Mouse (Mus musculus) spleen, embryonic (tissue): ENCODE measurements around the gene Gucy1a1.
"Not testable (repeated sequence)": the region's sequence is repeated elsewhere in the genome, so short reads cannot be mapped to it uniquely, and the experiment has no call there.

Experiments
- CTCF ChIA-PET: fragments of 350-600 bp; sonication (Branson Sonifier 250); formaldehyde crosslinking; loops from one replicate; lab custom pipeline; 2022; lab: Charles Lee

Gene Gucy1a1

GRCm38 (mm10) chr3:82145126-82145901 lies at the start of gene Gucy1a1:
Gucy1a1 (minus strand) TSS chr3:82145789.
- CTCF ChIA-PET: interaction anchor here (0.6 to 0.7 kb wide), 2 partner anchors 11 to 111 kb away, joined by 4 to 6 read pairs; no protein-coding TSS in a partner anchor

- CTCF ChIA-PET: no interaction called here
These were observed 46.1 kb upstream of the Gucy1a1 start for GRCm38 (mm10) chr3:82191559-82192245.

- CTCF ChIA-PET: no interaction called here
These were observed 40.0 kb upstream of the Gucy1a1 start for GRCm38 (mm10) chr3:82185626-82186025.

- CTCF ChIA-PET: no interaction called here
These were observed 35.9 kb upstream of the Gucy1a1 start for GRCm38 (mm10) chr3:82181500-82181899.

- CTCF ChIA-PET: no interaction called here
These were observed 34.7 kb upstream of the Gucy1a1 start for GRCm38 (mm10) chr3:82180253-82180652.

- CTCF ChIA-PET: no interaction called here
These were observed 29.9 kb upstream of the Gucy1a1 start for GRCm38 (mm10) chr3:82175501-82175900.

GRCm38 (mm10) chr3:82167064-82167463 lies 21.5 kb upstream of the Gucy1a1 start:
- CTCF ChIA-PET: no interaction called here

- CTCF ChIA-PET: no interaction called here
These were observed 20.3 kb upstream of the Gucy1a1 start for GRCm38 (mm10) chr3:82165937-82166336.

GRCm38 (mm10) chr3:82162992-82163391 lies 17.4 kb upstream of the Gucy1a1 start:
- CTCF ChIA-PET: not testable (repeated sequence)

GRCm38 (mm10) chr3:82145978-82146377 lies 389 bp upstream of the Gucy1a1 start:
- CTCF ChIA-PET: interaction anchor here (0.6 to 0.7 kb wide), 2 partner anchors 10 to 110 kb away, joined by 4 to 6 read pairs; no protein-coding TSS in a partner anchor

GRCm38 (mm10) chr3:82144725-82145125 lies 864 bp downstream of the Gucy1a1 start:
- CTCF ChIA-PET: no interaction called here

GRCm38 (mm10) chr3:82140781-82141180 lies 4.8 kb downstream of the Gucy1a1 start:
- CTCF ChIA-PET: no interaction called here

GRCm38 (mm10) chr3:82138002-82138667 lies 7.5 kb downstream of the Gucy1a1 start:
- CTCF ChIA-PET: no interaction called here

- CTCF ChIA-PET: no interaction called here
These were observed 10.1 kb downstream of the Gucy1a1 start for GRCm38 (mm10) chr3:82135483-82135882.

GRCm38 (mm10) chr3:82129258-82129657 lies 16.3 kb downstream of the Gucy1a1 start:
- CTCF ChIA-PET: no interaction called here

- CTCF ChIA-PET: no interaction called here
These were observed 21.0 kb downstream of the Gucy1a1 start for GRCm38 (mm10) chr3:82124567-82124966.

GRCm38 (mm10) chr3:82118916-82119315 lies 26.7 kb downstream of the Gucy1a1 start:
- CTCF ChIA-PET: no interaction called here

- CTCF ChIA-PET: no interaction called here
These were observed 33.1 kb downstream of the Gucy1a1 start for GRCm38 (mm10) chr3:82112439-82112838.

- CTCF ChIA-PET: no interaction called here
These were observed 33.6 kb downstream of the Gucy1a1 start for GRCm38 (mm10) chr3:82111986-82112385.

- CTCF ChIA-PET: no interaction called here
These were observed 36.6 kb downstream of the Gucy1a1 start for GRCm38 (mm10) chr3:82108951-82109350.

- CTCF ChIA-PET: no interaction called here
These were observed 41.4 kb downstream of the Gucy1a1 start for GRCm38 (mm10) chr3:82104229-82104628.

- CTCF ChIA-PET: no interaction called here
These were observed 46.5 kb downstream of the Gucy1a1 start for GRCm38 (mm10) chr3:82099127-82099526.
